Mouse (Mus musculus) limb, embryonic 15.5 days (tissue): ENCODE data around the gene Zfp335. TPM values are rescaled to one million over a fixed set of nuclear protein-coding genes. Genes with fewer than 3 reads are reported as not detected.

Experiments
- ATAC-seq: fragments of 200-750 bp; cut with Nextera tagmentation; 2 replicates; pipeline ENCODE4 v1.8.0; 2017; ENCODE audit warnings: low read depth, moderate TSS enrichment; ENCODE audit not compliant: insufficient number of reproducible peaks, low FRiP score, low TSS enrichment
- H3K27ac ChIP-seq: fragments of 300-500 bp; sonication (generic); 2 replicates; pipeline ENCODE4 v1.5.1; 2015; ENCODE audit warnings: moderate library complexity, mild to moderate bottlenecking, inconsistent platforms
- H3K27me3 ChIP-seq: fragments of 300-500 bp; sonication (generic); 2 replicates; pipeline ENCODE4 v1.6.1; 2015; ENCODE audit warnings: inconsistent platforms
- H3K36me3 ChIP-seq: fragments of 300-500 bp; sonication (generic); 2 replicates; pipeline ENCODE4 v1.6.1; 2015; ENCODE audit warnings: inconsistent platforms
- H3K4me1 ChIP-seq: fragments of 300-500 bp; sonication (generic); 2 replicates; pipeline ENCODE4 v1.6.1; 2015; ENCODE audit warnings: inconsistent platforms
- H3K4me2 ChIP-seq: fragments of 300-500 bp; sonication (generic); 2 replicates; pipeline ENCODE4 v1.6.1; 2015; ENCODE audit warnings: mild to moderate bottlenecking, inconsistent platforms
- H3K4me3 ChIP-seq: fragments of 300-500 bp; sonication (generic); 2 replicates; pipeline ENCODE4 v1.5.1; 2015; ENCODE audit warnings: mild to moderate bottlenecking, inconsistent platforms
- H3K9ac ChIP-seq: fragments of 300-500 bp; sonication (generic); 2 replicates; pipeline ENCODE4 v1.6.1; 2015; ENCODE audit warnings: inconsistent platforms
- H3K9me3 ChIP-seq: fragments of 300-500 bp; sonication (generic); 2 replicates; pipeline ENCODE4 v1.6.1; 2016; ENCODE audit warnings: inconsistent platforms
- WGBS: fragments of 180-500 bp; shearing (Covaris S2); methylation state at CpG from one replicate; pipeline ENCODE4 v1.1.7; 2015; 5-methylcytosine and 5-hydroxymethylcytosine counted together
- polyA plus RNA-seq: library from polyadenylated mRNA; unstranded; fragments of >200 nt; fragmentation: Nextera tagmentation; extraction: Ambion mirVana; gene quantifications from 2 replicates; pipeline ENCODE4 v1.2.1, GENCODE M21; 2015

The Zfp335 gene
- 13.2 and 13.9 TPM in 2 replicates for polyA plus RNA-seq

GRCm38 (mm10) chr2:164911086-164912048, at the start of gene Zfp335:
Gene Zfp335, minus strand, starts transcription at chr2:164911757.
- H3K4me2 ChIP-seq = peak within 1 kb of the TSS; percentile 70
- H3K9ac ChIP-seq = peak within 1 kb of the TSS; percentile 82
- H3K4me3 ChIP-seq = peak within 1 kb of the TSS; percentile 66
- H3K27me3 ChIP-seq = no peaks in the 10 kb centered on the region
- peak within 1 kb of the TSS; percentile 99 for H3K27ac ChIP-seq
- ATAC-seq = peak; percentile 86
- under 1% methylated on average over 91 of the region's 91 CpGs for WGBS
- peaks cover 26% of the 10 kb centered on the region for H3K4me1 ChIP-seq
- no peaks in the 10 kb centered on the region for H3K9me3 ChIP-seq
- peaks cover 33% of the 10 kb centered on the region for H3K36me3 ChIP-seq

- peaks cover 47% of the 10 kb centered on the region for H3K27me3 ChIP-seq
- H3K9ac ChIP-seq = peak within 1 kb of the TSS; percentile 33; the same call in 1 of the 2 replicates
- no peaks in the 10 kb centered on the region for H3K36me3 ChIP-seq
Measured at GRCm38 (mm10) chr2:164960716-164961441, 49.3 kb upstream of the Zfp335 start, which contains the start of gene Slc12a5. Gene Slc12a5, plus strand, starts transcription at chr2:164960802.

GRCm38 (mm10) chr2:164957548-164958315, 46.2 kb upstream of the Zfp335 start:
- no peak overlapping the region for H3K4me2 ChIP-seq
- H3K9me3 ChIP-seq = no peaks in the 10 kb centered on the region
- peaks cover 52% of the 10 kb centered on the region for H3K27me3 ChIP-seq
- no peak for ATAC-seq
- H3K4me3 ChIP-seq = no peak overlapping the region
- no peak overlapping the region for H3K9ac ChIP-seq
- H3K36me3 ChIP-seq = no peaks in the 10 kb centered on the region
- peaks cover 21% of the 10 kb centered on the region for H3K4me1 ChIP-seq
- WGBS = 64% methylated on average over 9 of the region's 9 CpGs
- H3K27ac ChIP-seq = no peak overlapping the region

More at GRCm38 (mm10) chr2:164960716-164961441, 49.3 kb upstream of the Zfp335 start, which contains the start of gene Slc12a5:
- no peaks in the 10 kb centered on the region for H3K9me3 ChIP-seq
- peaks cover 13% of the 10 kb centered on the region for H3K4me1 ChIP-seq
- WGBS = 1% methylated on average over 47 of the region's 54 CpGs
- H3K4me2 ChIP-seq = peak within 1 kb of the TSS; percentile 69
- H3K27ac ChIP-seq = no peak within 1 kb of the TSS
- ATAC-seq = no peak
- peak within 1 kb of the TSS; percentile 52 for H3K4me3 ChIP-seq

GRCm38 (mm10) chr2:164956195-164956594, 44.6 kb upstream of the Zfp335 start:
- no peak for ATAC-seq
- WGBS = 48% methylated on average over 5 of the region's 5 CpGs
- Histone ChIP-seq H3K4me1 (peaks cover 19% of the 10 kb centered on the region), H3K27ac (no peak overlapping the region), H3K9me3 (no peaks in the 10 kb centered on the region), H3K27me3 (peaks cover 56% of the 10 kb centered on the region), H3K4me3 (no peak overlapping the region), H3K9ac (no peak overlapping the region), H3K4me2 (no peak overlapping the region), H3K36me3 (no peaks in the 10 kb centered on the region)

DNA sequence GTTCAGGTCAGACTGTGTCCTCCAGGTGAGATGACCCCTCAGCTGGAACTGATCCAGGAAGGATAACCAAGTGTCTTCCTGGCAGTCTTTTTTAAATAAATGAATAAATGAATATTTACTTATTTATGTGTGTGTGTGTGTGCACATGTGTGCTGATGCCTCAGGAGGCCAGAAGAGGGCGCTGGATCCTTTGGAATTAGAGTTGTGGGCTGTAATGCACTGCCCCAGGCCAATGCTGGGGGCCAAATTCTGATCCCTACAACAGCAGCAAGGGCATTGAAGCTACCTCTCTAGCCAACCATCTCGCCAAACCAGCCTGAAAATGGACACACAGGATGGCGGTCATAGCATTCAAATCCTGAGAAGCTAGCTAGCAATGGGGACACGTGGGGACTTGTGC, 44.2 kb upstream of the Zfp335 start:
- Histone ChIP-seq H3K9ac (no peak overlapping the region), H3K36me3 (no peaks in the 10 kb centered on the region), H3K4me2 (no peak overlapping the region), H3K27me3 (peaks cover 60% of the 10 kb centered on the region), H3K4me3 (no peak overlapping the region), H3K27ac (no peak overlapping the region), H3K9me3 (no peaks in the 10 kb centered on the region), H3K4me1 (peaks cover 14% of the 10 kb centered on the region)
- 65% methylated on average over 4 of the region's 4 CpGs for WGBS
- ATAC-seq = no peak

DNA sequence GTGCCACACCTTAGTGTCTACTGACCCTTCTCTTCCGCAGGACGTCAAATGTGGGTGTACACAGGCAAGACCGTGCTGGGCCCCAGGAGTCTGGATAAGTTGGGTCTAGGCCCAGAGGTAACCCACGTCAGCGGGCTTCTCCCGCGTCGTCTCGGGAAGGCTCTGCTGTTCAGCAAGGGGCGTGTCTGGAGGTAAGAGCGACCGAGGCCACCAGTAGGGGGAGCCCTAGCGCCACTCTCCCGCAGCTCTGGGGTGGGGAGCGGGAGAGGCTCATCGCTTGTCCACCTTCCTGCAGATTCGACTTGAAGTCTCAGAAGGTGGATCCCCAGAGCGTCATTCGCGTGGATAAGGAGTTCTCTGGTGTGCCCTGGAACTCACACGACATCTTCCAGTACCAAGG, 41.7 kb upstream of the Zfp335 start:
- Histone ChIP-seq H3K9me3 (no peaks in the 10 kb centered on the region), H3K4me1 (peaks cover 31% of the 10 kb centered on the region), H3K4me3 (no peak overlapping the region), H3K27me3 (peaks cover 79% of the 10 kb centered on the region), H3K36me3 (no peaks in the 10 kb centered on the region), H3K9ac (no peak overlapping the region), H3K27ac (no peak overlapping the region), H3K4me2 (peak overlapping the region; percentile 19; the same call in 1 of the 2 replicates)
- ATAC-seq = 0 out of 2 replicates have a peak, but pooled peaks have one; percentile 44
- 1% methylated on average over 21 of the region's 21 CpGs for WGBS

- Histone ChIP-seq H3K4me3 (no peak overlapping the region), H3K4me2 (no peak overlapping the region), H3K36me3 (no peaks in the 10 kb centered on the region), H3K27me3 (peaks cover 84% of the 10 kb centered on the region), H3K27ac (no peak overlapping the region), H3K4me1 (peaks cover 33% of the 10 kb centered on the region), H3K9ac (no peak overlapping the region), H3K9me3 (no peaks in the 10 kb centered on the region)
- 32% methylated on average over 13 of the region's 13 CpGs for WGBS
- ATAC-seq = no peak
Measured at GRCm38 (mm10) chr2:164952448-164952847, 40.9 kb upstream of the Zfp335 start.

DNA sequence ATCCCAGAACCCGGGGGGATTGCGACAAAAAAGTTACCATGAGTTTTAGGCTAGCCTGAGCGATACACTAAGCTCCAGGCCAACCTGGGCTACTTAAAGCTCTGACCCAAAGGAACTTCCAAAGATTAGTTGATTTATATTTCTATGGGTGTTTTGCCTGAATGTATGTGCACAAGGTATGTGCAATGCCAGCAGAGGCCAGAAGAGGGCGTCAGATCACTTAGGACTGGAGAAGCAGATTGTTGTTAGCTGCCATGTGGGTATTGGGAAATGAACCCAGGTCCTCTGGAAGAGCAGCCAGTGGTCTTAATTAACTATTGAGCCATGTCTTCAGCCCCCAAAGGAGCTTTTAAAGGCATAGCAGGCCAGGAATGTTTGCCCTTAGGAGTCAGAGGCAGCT, 40.2 kb upstream of the Zfp335 start:
- Histone ChIP-seq H3K27ac (no peak overlapping the region), H3K4me3 (no peak overlapping the region), H3K27me3 (peaks cover 87% of the 10 kb centered on the region), H3K4me1 (peaks cover 33% of the 10 kb centered on the region), H3K36me3 (no peaks in the 10 kb centered on the region), H3K9me3 (no peaks in the 10 kb centered on the region), H3K4me2 (no peak overlapping the region), H3K9ac (no peak overlapping the region)
- WGBS = 83% methylated on average over 4 of the region's 4 CpGs
- ATAC-seq = no peak

GRCm38 (mm10) chr2:164950501-164950900, 38.9 kb upstream of the Zfp335 start:
- H3K27me3 ChIP-seq = peaks cover 85% of the 10 kb centered on the region
- ATAC-seq = no peak
- 26% methylated on average over 13 of the region's 13 CpGs for WGBS

DNA sequence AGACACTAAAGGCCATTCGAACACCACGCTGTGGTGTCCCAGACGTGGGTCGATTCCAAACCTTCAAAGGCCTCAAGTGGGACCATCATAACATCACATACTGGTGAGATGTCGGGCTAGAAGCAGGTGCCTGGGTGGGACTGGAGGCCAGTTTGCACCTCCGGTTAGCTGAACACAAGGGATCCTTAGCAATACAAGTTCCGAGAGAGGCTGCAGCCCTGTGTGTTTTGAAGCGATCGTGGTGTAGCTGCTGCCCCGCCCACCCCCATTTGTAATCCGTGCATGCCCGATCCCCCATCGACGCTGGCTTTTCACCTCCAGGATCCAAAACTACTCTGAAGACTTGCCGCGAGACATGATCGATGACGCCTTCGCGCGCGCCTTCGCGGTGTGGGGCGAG, 37.4 kb upstream of the Zfp335 start:
- H3K9ac ChIP-seq = no peak overlapping the region
- peak overlapping the region; percentile 9; the same call in 1 of the 2 replicates for H3K4me3 ChIP-seq
- H3K27ac ChIP-seq = no peak overlapping the region
- peaks cover 33% of the 10 kb centered on the region for H3K4me1 ChIP-seq
- peak overlapping the region; percentile 30; the same call in 1 of the 2 replicates for H3K4me2 ChIP-seq
- H3K27me3 ChIP-seq = peaks cover 73% of the 10 kb centered on the region
- WGBS = 8% methylated on average over 25 of the region's 25 CpGs
- H3K36me3 ChIP-seq = no peaks in the 10 kb centered on the region
- no peaks in the 10 kb centered on the region for H3K9me3 ChIP-seq
- no peak for ATAC-seq

More at GRCm38 (mm10) chr2:164950501-164950900, 38.9 kb upstream of the Zfp335 start:
- H3K4me2 ChIP-seq = no peak overlapping the region
- H3K9ac ChIP-seq = no peak overlapping the region
- H3K36me3 ChIP-seq = no peaks in the 10 kb centered on the region
- H3K27ac ChIP-seq = no peak overlapping the region
- H3K4me1 ChIP-seq = peaks cover 33% of the 10 kb centered on the region
- no peaks in the 10 kb centered on the region for H3K9me3 ChIP-seq
- H3K4me3 ChIP-seq = no peak overlapping the region

DNA sequence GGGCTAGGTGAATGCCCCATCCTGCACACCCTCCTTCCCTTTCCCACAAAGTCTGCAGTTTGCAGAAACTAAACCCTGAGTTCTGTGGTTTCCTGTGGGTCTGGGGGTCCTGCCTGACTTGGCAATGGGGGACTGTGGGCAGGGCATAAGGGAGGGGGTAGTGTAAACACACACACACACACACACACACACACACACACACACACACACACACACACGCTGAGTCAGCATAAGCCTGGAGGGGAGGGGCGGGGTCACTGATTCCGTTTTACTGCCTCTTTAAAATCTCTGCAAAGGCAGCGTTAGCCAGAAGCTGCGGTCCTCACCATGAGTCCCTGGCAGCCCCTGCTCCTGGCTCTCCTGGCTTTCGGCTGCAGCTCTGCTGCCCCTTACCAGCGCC, 36.4 kb upstream of the Zfp335 start:
- Histone ChIP-seq H3K4me1 (peaks cover 27% of the 10 kb centered on the region), H3K9me3 (no peaks in the 10 kb centered on the region), H3K4me3 (no peak overlapping the region), H3K9ac (no peak overlapping the region), H3K27ac (no peak overlapping the region), H3K27me3 (peaks cover 64% of the 10 kb centered on the region), H3K4me2 (no peak overlapping the region), H3K36me3 (no peaks in the 10 kb centered on the region)
- peak; percentile 60; the same call in 1 of the 2 replicates for ATAC-seq
- 6% methylated on average over 6 of the region's 7 CpGs for WGBS
